Comparison of ENCODE assay signal across 16 mouse cellular contexts in the genomic region with DNA sequence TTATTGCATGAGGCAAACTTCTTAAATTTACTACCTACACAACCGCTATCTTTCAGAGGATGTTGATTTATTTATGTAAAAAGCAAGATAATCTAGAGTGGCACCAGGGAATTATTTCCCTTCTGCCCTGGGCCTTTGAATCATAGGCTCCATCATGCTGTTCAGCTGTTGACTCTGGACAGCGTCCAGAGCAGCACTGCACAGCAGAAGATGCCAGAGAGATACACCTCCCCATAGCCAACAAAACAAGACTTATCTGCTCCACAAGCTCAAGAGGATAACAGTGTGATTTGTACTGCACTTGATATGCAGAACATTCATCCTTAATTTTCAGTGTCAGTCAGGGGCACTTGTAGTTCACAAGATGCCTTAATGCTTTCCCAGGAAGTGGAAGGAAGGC.
A peak's percentile ranks its signal among the peaks of the same experiment; 100 is the strongest.
DNase-seq lines count a peak whose midpoint lies in the region; TF ChIP-seq lines count a peak whose summit lies in the region.
"Had no signal": no experiment of that assay in that cellular context is flagged by ENCODE, and none has a peak within 500 bp of the region (broad histone marks: within the 10 kb centered on the region; RNA-seq: fewer than 3 reads in every experiment).

No protein-coding gene starts in this region.

- no peaks in the 10 kb centered on the region for H3K36me3 ChIP-seq in heart, embryonic 10.5 days
- H3K36me3 ChIP-seq: embryonic facial prominence, embryonic 12.5 days; forebrain, embryonic 12.5 days; liver, embryonic 13.5 days had no signal

- no peak for TF ChIP-seq CTCF in layer of hippocampus, adult 2 months (conservative IDR thresholded peaks at IDR 0.05)

- no peaks in the 10 kb centered on the region for H3K9me3 ChIP-seq in heart, embryonic 10.5 days
- H3K9me3 ChIP-seq: embryonic facial prominence, embryonic 12.5 days; forebrain, embryonic 12.5 days; liver, embryonic 13.5 days had no signal

- no peaks in the 10 kb centered on the region for H3K4me1 ChIP-seq in heart, embryonic 10.5 days
- H3K4me1 ChIP-seq: embryonic facial prominence, embryonic 12.5 days; forebrain, embryonic 12.5 days; liver, embryonic 13.5 days had no signal

- DNase-seq in heart, adult 18-20 months = peak; percentile 13 to 33
- DNase-seq in heart, embryonic 10.5 days (ENCODE audit: low spot score) = no peak
- peak; percentile 18 to 56 for DNase-seq in layer of hippocampus, adult 18-20 months (ENCODE audit: low spot score in 2 of 2)
- no peak for DNase-seq in layer of hippocampus, adult 9-10 months (ENCODE audit: low spot score)
- peak; percentile 94 for DNase-seq in NIH3T3 (ENCODE audit: low read depth)
- DNase-seq in layer of hippocampus, adult 2 months (ENCODE audit: low spot score in 2 of 2) = peak in 1 of 2 experiments; percentile 10
- DNase-seq in adrenal gland, postnatal 36 days = no peak
- no peak for DNase-seq in frontal cortex, postnatal 25 days (ENCODE audit: low spot score in 2 of 2)
- DNase-seq: adrenal gland, postnatal 25 days; cerebellum, adult 18-20 months; kidney, adult 11 months; liver, embryonic 13.5 days; retina, postnatal 1 day; thymus, adult 18-20 months had no signal

- H3K27ac ChIP-seq in heart, embryonic 10.5 days = no peak overlapping the region
- peak overlapping the region; percentile 47 for H3K27ac ChIP-seq in layer of hippocampus, adult 2 months
- H3K27ac ChIP-seq: embryonic facial prominence, embryonic 12.5 days; forebrain, embryonic 12.5 days; liver, embryonic 13.5 days had no signal

- no peak overlapping the region for H3K4me3 ChIP-seq in heart, embryonic 10.5 days
- no peak overlapping the region for H3K4me3 ChIP-seq in layer of hippocampus, adult 2 months
- H3K4me3 ChIP-seq: embryonic facial prominence, embryonic 12.5 days; forebrain, embryonic 12.5 days; liver, embryonic 13.5 days had no signal

- 36% methylated on average over 2 of the region's 2 CpGs for WGBS in heart, embryonic 10.5 days

- no peaks in the 10 kb centered on the region for H3K27me3 ChIP-seq in heart, embryonic 10.5 days (ENCODE audit: insufficient read depth, poor library complexity, severe bottlenecking)
- H3K27me3 ChIP-seq: embryonic facial prominence, embryonic 12.5 days; forebrain, embryonic 12.5 days; liver, embryonic 13.5 days had no signal

Comparison
In these comparisons a context has a peak if more than half of its experiments do, and no peak if none do; other contexts are left out.
1. DNase-seq: peak in heart, adult 18-20 months (2 of 2), layer of hippocampus, adult 18-20 months (2 of 2) and NIH3T3 (single experiment); none in heart, embryonic 10.5 days (single experiment), layer of hippocampus, adult 9-10 months (single experiment), adrenal gland, postnatal 36 days (0 of 2) and frontal cortex, postnatal 25 days (0 of 2).